Comparison of ENCODE assay signal across 25 mouse cellular contexts in genomic region chr2:53102901-53103300, GRCm38 (mm10).
"Had no signal": no experiment of that assay in that cellular context is flagged by ENCODE, and none has a peak within 500 bp of the region (broad histone marks: within the 10 kb centered on the region; RNA-seq: fewer than 3 reads in every experiment).

No protein-coding gene starts in this region.

- H3K36me3 ChIP-seq: heart, embryonic 12.5 days; liver, embryonic 13.5 days; liver, embryonic 15.5 days had no signal

- H3K9me3 ChIP-seq: heart, embryonic 10.5 days; heart, embryonic 12.5 days; hindbrain, embryonic 13.5 days; hindbrain, embryonic 15.5 days; kidney, embryonic 15.5 days; limb, embryonic 10.5 days; limb, embryonic 12.5 days; liver, embryonic 13.5 days; liver, embryonic 15.5 days had no signal

- DNase-seq: gastrocnemius, postnatal 25 days; heart, postnatal 10 days; heart, postnatal 36 days; kidney, adult 11 months; kidney, adult 2 months; kidney, adult 9 months; kidney, postnatal 14 days; kidney, postnatal 36 days; liver; liver, embryonic 13.5 days; liver, postnatal 0 days; lung, adult 2 months had no signal

- H3K4me2 ChIP-seq: heart, embryonic 12.5 days; hindbrain, embryonic 13.5 days; hindbrain, embryonic 15.5 days; kidney, embryonic 15.5 days; limb, embryonic 12.5 days; liver, embryonic 11.5 days; liver, embryonic 13.5 days; liver, embryonic 15.5 days had no signal

- H3K27ac ChIP-seq: heart, embryonic 10.5 days; hindbrain, embryonic 13.5 days; hindbrain, embryonic 15.5 days; hindbrain, postnatal 0 days; kidney, embryonic 15.5 days; kidney, postnatal 0 days; left cerebral cortex, adult 2 months; limb, embryonic 10.5 days; limb, embryonic 12.5 days; liver, embryonic 13.5 days; liver, embryonic 15.5 days had no signal

- ATAC-seq: hindbrain, postnatal 0 days; intestine, embryonic 16.5 days; liver, postnatal 0 days had no signal

- H3K4me1 ChIP-seq: heart, embryonic 10.5 days; heart, embryonic 12.5 days; hindbrain, embryonic 13.5 days; kidney, embryonic 15.5 days; limb, embryonic 10.5 days; limb, embryonic 12.5 days; liver, embryonic 13.5 days; liver, embryonic 15.5 days had no signal

- H3K4me3 ChIP-seq: heart, embryonic 10.5 days; heart, embryonic 12.5 days; hindbrain, embryonic 13.5 days; hindbrain, embryonic 15.5 days; kidney, embryonic 15.5 days; left cerebral cortex, adult 2 months; limb, embryonic 10.5 days; limb, embryonic 12.5 days; liver, embryonic 13.5 days; liver, embryonic 15.5 days had no signal

- H3K27me3 ChIP-seq: heart, embryonic 12.5 days; hindbrain, embryonic 13.5 days; hindbrain, embryonic 15.5 days; kidney, embryonic 15.5 days; limb, embryonic 12.5 days; liver, embryonic 13.5 days; liver, embryonic 15.5 days had no signal

- H3K9ac ChIP-seq: heart, embryonic 12.5 days; hindbrain, embryonic 13.5 days; hindbrain, embryonic 15.5 days; kidney, embryonic 15.5 days; limb, embryonic 12.5 days; liver, embryonic 13.5 days; liver, embryonic 15.5 days; liver, postnatal 0 days had no signal
